Mouse (Mus musculus): ENCODE measurements around the gene Slc24a4. TPM values are rescaled to one million over a fixed set of nuclear protein-coding genes. Genes with fewer than 3 reads are reported as not detected.
A peak's percentile ranks its signal among the peaks of the same experiment; 100 is the strongest.

The Slc24a4 gene
- 0.19 and 0.35 TPM in 2 replicates for polyA plus RNA-seq (2015; fragmentation: Nextera tagmentation; extraction: Ambion mirVana)

DNA sequence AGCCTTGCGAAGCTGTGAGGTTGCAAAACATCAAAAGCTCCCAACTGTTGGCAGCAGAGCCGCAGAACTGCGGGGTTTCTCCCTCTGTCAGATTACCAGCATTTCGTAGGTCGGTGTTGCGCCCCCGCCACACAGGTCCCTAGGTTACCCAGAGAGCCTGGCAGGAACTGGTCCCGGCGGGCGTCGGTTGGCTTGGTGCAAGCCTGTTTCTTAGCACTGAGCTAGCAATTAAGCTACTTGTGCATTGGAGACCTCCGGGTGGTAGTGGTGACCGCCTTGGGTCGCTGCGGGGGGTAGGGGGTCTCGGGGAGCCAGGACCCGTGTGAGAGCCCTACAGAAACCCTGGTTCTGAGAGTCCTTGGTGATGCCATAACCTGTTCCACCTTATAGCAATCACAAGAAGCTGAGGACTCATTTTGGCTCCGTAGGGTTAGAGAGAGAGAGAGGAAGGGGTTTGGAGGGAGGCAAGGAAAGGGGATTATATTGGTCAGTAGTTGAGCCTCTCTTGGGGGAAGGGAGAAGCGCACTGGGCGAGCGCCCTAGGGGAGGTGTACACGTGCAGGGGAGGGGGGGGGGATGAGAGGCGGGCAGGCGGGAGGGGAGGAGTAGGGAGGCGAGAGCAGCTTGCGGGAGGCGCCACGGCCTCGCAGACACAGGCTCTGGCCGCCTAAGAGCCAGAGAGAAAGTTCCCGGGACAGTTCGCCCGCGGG, at the start of gene Slc24a4:
Slc24a4 (plus strand) TSS at position 653 of the 710 bp plus-strand sequence.
- H3K27ac ChIP-seq (ENCODE audit: low read length) = no peak within 1 kb of the TSS
- peak within 1 kb of the TSS; percentile 97 for H3K4me2 ChIP-seq (replicated peaks; ENCODE audit: low read depth, low read length)
- peak within 1 kb of the TSS; percentile 54 for H3K9ac ChIP-seq (replicated peaks; ENCODE audit: low read length)
- H3K27me3 ChIP-seq (ENCODE audit: insufficient read depth, low read length) = peaks cover 62% of the 10 kb centered on the region
- peak; percentile 69 for ATAC-seq (ENCODE audit: low FRiP score, low TSS enrichment)
- H3K9me3 ChIP-seq (ENCODE audit: low read length) = no peaks in the 10 kb centered on the region
- peaks cover 21% of the 10 kb centered on the region for H3K4me1 ChIP-seq (ENCODE audit: insufficient read depth, low read length)
- peak within 1 kb of the TSS; percentile 60 for H3K4me3 ChIP-seq (ENCODE audit: low read length)
- H3K36me3 ChIP-seq (ENCODE audit: insufficient read depth, low read length) = no peaks in the 10 kb centered on the region
- WGBS = under 1% methylated on average over 32 of the region's 34 CpGs

DNA sequence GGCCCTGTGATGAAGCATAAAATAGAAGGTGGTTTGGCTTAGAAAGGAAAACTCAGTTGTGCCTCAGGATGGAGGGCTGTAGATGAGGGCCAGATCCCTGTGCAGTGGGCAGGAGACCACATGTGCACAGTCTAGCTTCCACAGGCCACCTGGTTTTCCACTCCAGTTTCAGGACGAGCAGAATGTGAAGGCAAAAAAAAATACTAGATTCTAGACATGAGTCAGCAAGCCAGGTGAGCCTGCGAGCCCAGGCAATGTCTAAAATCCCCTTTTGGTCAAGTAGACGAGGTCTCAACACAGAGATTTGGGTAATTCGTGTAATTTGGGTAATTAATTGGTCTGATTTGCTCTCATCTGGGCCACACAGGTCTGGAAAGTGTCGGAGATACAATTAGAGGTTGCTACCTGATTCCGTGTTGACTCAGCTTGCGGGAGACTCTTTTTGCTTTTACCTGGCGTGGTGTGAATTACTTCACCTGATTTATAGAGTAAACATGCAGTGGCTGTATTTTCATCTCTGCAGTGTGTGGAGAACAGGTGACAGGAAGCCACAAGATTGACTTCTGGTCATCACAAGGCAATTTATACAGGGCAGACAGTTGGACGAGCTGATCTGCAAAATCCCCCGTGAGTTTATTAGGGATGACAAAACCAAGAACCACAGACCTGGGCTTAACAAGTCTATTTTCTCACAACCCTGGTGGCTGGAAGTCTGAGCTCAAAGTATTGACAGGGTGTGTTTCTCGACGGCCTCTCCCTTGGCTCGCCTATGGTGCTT, 45.7 kb upstream of the Slc24a4 start:
- H3K4me2 ChIP-seq (replicated peaks; ENCODE audit: low read depth, low read length) = no peak overlapping the region
- H3K9me3 ChIP-seq (ENCODE audit: low read length) = no peaks in the 10 kb centered on the region
- no peak for ATAC-seq (ENCODE audit: low FRiP score, low TSS enrichment)
- H3K4me1 ChIP-seq (ENCODE audit: insufficient read depth, low read length) = no peaks in the 10 kb centered on the region
- no peak overlapping the region for H3K4me3 ChIP-seq (ENCODE audit: low read length)
- no peak overlapping the region for H3K27ac ChIP-seq (ENCODE audit: low read length)
- WGBS = 67% methylated on average over 13 of the region's 13 CpGs
- no peak overlapping the region for H3K9ac ChIP-seq (replicated peaks; ENCODE audit: low read length)
- no peaks in the 10 kb centered on the region for H3K27me3 ChIP-seq (ENCODE audit: insufficient read depth, low read length)
- no peaks in the 10 kb centered on the region for H3K36me3 ChIP-seq (ENCODE audit: insufficient read depth, low read length)

DNA sequence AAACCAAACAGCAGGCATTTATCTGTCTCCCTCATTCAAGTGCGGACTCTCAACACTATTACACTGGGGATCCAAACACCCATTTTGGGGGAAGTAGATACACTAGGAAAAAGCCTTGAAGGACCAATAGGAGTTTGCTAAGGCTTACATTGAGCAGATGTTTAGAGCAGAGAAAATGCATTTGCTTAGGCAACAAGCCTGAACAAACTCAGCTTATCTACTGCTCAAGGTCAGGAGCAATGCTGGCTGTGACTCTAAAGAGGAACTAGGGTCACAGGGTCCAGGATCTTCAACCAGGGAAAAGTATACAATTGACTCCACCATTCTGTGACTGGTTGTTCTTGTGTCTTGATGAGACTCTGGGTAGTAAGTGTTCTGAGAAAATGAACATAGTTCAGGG, 38.0 kb upstream of the Slc24a4 start:
- peaks cover 3% of the 10 kb centered on the region; the same call in 1 of the 2 replicates for H3K4me1 ChIP-seq (ENCODE audit: insufficient read depth, low read length)
- no peak overlapping the region for H3K9ac ChIP-seq (replicated peaks; ENCODE audit: low read length)
- H3K4me3 ChIP-seq (ENCODE audit: low read length) = no peak overlapping the region
- WGBS = 89% methylated on average over 1 of the region's 1 CpGs
- no peaks in the 10 kb centered on the region for H3K9me3 ChIP-seq (ENCODE audit: low read length)
- H3K27ac ChIP-seq (ENCODE audit: low read length) = no peak overlapping the region
- H3K27me3 ChIP-seq (ENCODE audit: insufficient read depth, low read length) = no peaks in the 10 kb centered on the region
- no peak overlapping the region for H3K4me2 ChIP-seq (replicated peaks; ENCODE audit: low read depth, low read length)
- no peak for ATAC-seq (ENCODE audit: low FRiP score, low TSS enrichment)
- H3K36me3 ChIP-seq (ENCODE audit: insufficient read depth, low read length) = no peaks in the 10 kb centered on the region

- Histone ChIP-seq H3K27me3 (ENCODE audit: insufficient read depth, low read length) (no peaks in the 10 kb centered on the region), H3K36me3 (ENCODE audit: insufficient read depth, low read length) (no peaks in the 10 kb centered on the region), H3K4me1 (ENCODE audit: insufficient read depth, low read length) (peaks cover 3% of the 10 kb centered on the region; the same call in 1 of the 2 replicates), H3K4me3 (ENCODE audit: low read length) (no peak overlapping the region), H3K4me2 (replicated peaks; ENCODE audit: low read depth, low read length) (no peak overlapping the region), H3K9me3 (ENCODE audit: low read length) (no peaks in the 10 kb centered on the region), H3K27ac (ENCODE audit: low read length) (no peak overlapping the region), H3K9ac (replicated peaks; ENCODE audit: low read length) (no peak overlapping the region)
- ATAC-seq (ENCODE audit: low FRiP score, low TSS enrichment) = no peak
- 70% methylated on average over 15 of the region's 15 CpGs for WGBS
Observed at GRCm38 (mm10) chr12:102092342-102093094, 36.0 kb upstream of the Slc24a4 start.

GRCm38 (mm10) chr12:102105990-102106389, 22.5 kb upstream of the Slc24a4 start:
- Histone ChIP-seq H3K27me3 (ENCODE audit: insufficient read depth, low read length) (no peaks in the 10 kb centered on the region), H3K4me3 (ENCODE audit: low read length) (no peak overlapping the region), H3K27ac (ENCODE audit: low read length) (no peak overlapping the region), H3K9me3 (ENCODE audit: low read length) (no peaks in the 10 kb centered on the region), H3K4me1 (ENCODE audit: insufficient read depth, low read length) (no peaks in the 10 kb centered on the region), H3K4me2 (replicated peaks; ENCODE audit: low read depth, low read length) (no peak overlapping the region), H3K36me3 (ENCODE audit: insufficient read depth, low read length) (no peaks in the 10 kb centered on the region), H3K9ac (replicated peaks; ENCODE audit: low read length) (no peak overlapping the region)
- no peak for ATAC-seq (ENCODE audit: low FRiP score, low TSS enrichment)
- 45% methylated on average over 1 of the region's 1 CpGs for WGBS

- no peak overlapping the region for H3K9ac ChIP-seq (replicated peaks; ENCODE audit: low read length)
- no peak overlapping the region for H3K4me2 ChIP-seq (replicated peaks; ENCODE audit: low read depth, low read length)
- no peaks in the 10 kb centered on the region for H3K27me3 ChIP-seq (ENCODE audit: insufficient read depth, low read length)
- no peaks in the 10 kb centered on the region for H3K9me3 ChIP-seq (ENCODE audit: low read length)
- H3K27ac ChIP-seq (ENCODE audit: low read length) = no peak overlapping the region
- H3K36me3 ChIP-seq (ENCODE audit: insufficient read depth, low read length) = no peaks in the 10 kb centered on the region
- ATAC-seq (ENCODE audit: low FRiP score, low TSS enrichment) = no peak
- H3K4me1 ChIP-seq (ENCODE audit: insufficient read depth, low read length) = no peaks in the 10 kb centered on the region
- H3K4me3 ChIP-seq (ENCODE audit: low read length) = no peak overlapping the region
Observed at GRCm38 (mm10) chr12:102108851-102109250, 19.7 kb upstream of the Slc24a4 start.

DNA sequence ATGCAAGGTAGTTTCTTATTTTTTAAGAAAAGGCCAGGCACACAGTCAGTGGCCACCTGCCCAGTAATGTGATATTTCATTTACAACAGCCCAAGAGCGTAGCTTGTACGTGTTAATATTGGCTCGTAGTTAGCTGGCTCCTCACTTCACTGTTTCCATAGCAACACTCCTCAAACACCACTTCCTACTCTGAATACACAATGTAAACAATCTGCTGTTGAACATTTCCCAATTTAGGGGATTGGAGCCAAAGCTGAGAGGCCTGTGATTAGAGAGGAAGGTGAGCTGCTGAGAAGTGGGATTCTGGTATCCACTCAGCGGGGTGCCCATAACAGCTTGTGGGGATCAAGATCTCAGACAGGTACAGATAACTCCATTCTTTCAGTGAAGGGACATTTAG, 16.0 kb upstream of the Slc24a4 start:
- Histone ChIP-seq H3K27ac (ENCODE audit: low read length) (no peak overlapping the region), H3K9ac (replicated peaks; ENCODE audit: low read length) (no peak overlapping the region), H3K4me2 (replicated peaks; ENCODE audit: low read depth, low read length) (no peak overlapping the region)

GRCm38 (mm10) chr12:102112901-102113300, 15.6 kb upstream of the Slc24a4 start:
- WGBS = 82% methylated on average over 7 of the region's 7 CpGs
- H3K27me3 ChIP-seq (ENCODE audit: insufficient read depth, low read length) = no peaks in the 10 kb centered on the region
- no peaks in the 10 kb centered on the region for H3K9me3 ChIP-seq (ENCODE audit: low read length)
- no peaks in the 10 kb centered on the region for H3K36me3 ChIP-seq (ENCODE audit: insufficient read depth, low read length)
- no peak for ATAC-seq (ENCODE audit: low FRiP score, low TSS enrichment)
- H3K9ac ChIP-seq (replicated peaks; ENCODE audit: low read length) = no peak overlapping the region
- H3K4me1 ChIP-seq (ENCODE audit: insufficient read depth, low read length) = no peaks in the 10 kb centered on the region
- no peak overlapping the region for H3K27ac ChIP-seq (ENCODE audit: low read length)
- H3K4me2 ChIP-seq (replicated peaks; ENCODE audit: low read depth, low read length) = no peak overlapping the region
- no peak overlapping the region for H3K4me3 ChIP-seq (ENCODE audit: low read length)

More for the DNA sequence above, 16.0 kb upstream of the Slc24a4 start:
- 43% methylated on average over 4 of the region's 4 CpGs for WGBS
- Histone ChIP-seq H3K4me1 (ENCODE audit: insufficient read depth, low read length) (no peaks in the 10 kb centered on the region), H3K9me3 (ENCODE audit: low read length) (no peaks in the 10 kb centered on the region), H3K27me3 (ENCODE audit: insufficient read depth, low read length) (no peaks in the 10 kb centered on the region), H3K4me3 (ENCODE audit: low read length) (no peak overlapping the region), H3K36me3 (ENCODE audit: insufficient read depth, low read length) (no peaks in the 10 kb centered on the region)
- no peak for ATAC-seq (ENCODE audit: low FRiP score, low TSS enrichment)

- Histone ChIP-seq H3K27me3 (ENCODE audit: insufficient read depth, low read length) (no peaks in the 10 kb centered on the region), H3K36me3 (ENCODE audit: insufficient read depth, low read length) (no peaks in the 10 kb centered on the region), H3K9me3 (ENCODE audit: low read length) (no peaks in the 10 kb centered on the region), H3K4me1 (ENCODE audit: insufficient read depth, low read length) (no peaks in the 10 kb centered on the region), H3K4me3 (ENCODE audit: low read length) (no peak overlapping the region), H3K27ac (ENCODE audit: low read length) (no peak overlapping the region), H3K4me2 (replicated peaks; ENCODE audit: low read depth, low read length) (no peak overlapping the region), H3K9ac (replicated peaks; ENCODE audit: low read length) (no peak overlapping the region)
- ATAC-seq (ENCODE audit: low FRiP score, low TSS enrichment) = no peak
- 60% methylated on average over 3 of the region's 3 CpGs for WGBS
Observed at GRCm38 (mm10) chr12:102113391-102113790, 15.1 kb upstream of the Slc24a4 start.
